In the genomic region with DNA sequence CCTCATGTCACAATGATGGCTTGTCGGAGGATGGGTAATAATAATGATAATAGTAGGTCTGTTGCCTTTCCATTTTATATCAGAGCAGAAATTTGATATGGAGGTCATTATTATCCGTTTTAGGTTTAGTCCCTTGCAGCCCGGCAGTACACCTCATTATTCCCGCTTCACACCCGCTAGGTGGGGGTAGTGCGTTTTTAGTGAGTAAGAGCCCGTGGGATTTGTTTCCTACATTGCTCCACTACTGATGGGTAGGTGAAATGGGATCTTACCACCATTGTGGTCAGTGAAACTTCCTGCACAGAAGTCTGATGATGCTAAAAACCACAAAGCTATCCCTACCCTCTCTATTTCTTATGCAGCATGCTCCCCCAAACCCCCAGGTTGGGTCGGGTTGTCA, we compare ENCODE assay signal across 1 mouse cellular context.
TF ChIP-seq lines count a peak whose summit lies in the region.

No protein-coding gene starts in this region.

TF ChIP-seq in MEL, 35 proteins besides CTCF, POLR2A, EP300 and RAD21:
- TF ChIP-seq RCOR1 (IDR thresholded peaks at IDR 0.05; ENCODE audit: low read depth, low read length) (no peak), MAX (IDR thresholded peaks at IDR 0.05; ENCODE audit: low read length) (peak; percentile 22; the same call in 1 of the 2 replicates), CHD2 (IDR thresholded peaks at IDR 0.05; ENCODE audit: low read length) (no peak), SMC3 (IDR thresholded peaks at IDR 0.05; ENCODE audit: low read depth, low read length) (peak; percentile 53), TAL1 (IDR thresholded peaks at IDR 0.05; ENCODE audit: low read length) (no peak), KAT2A (conservative IDR thresholded peaks at IDR 0.05; ENCODE audit: low read depth, low read length) (no peak), NELFE (IDR thresholded peaks at IDR 0.05; ENCODE audit: low read depth, low read length) (no peak), ZC3H11A (IDR thresholded peaks at IDR 0.05; ENCODE audit: low read depth, low read length) (peak; percentile 49), SIN3A (IDR thresholded peaks at IDR 0.05; ENCODE audit: low read length) (no peak; the same call in 1 of the 2 replicates), GATA1 (IDR thresholded peaks at IDR 0.05; ENCODE audit: low read depth, low read length) (no peak)
